Mouse (Mus musculus) liver, embryonic 14.5 days (tissue): ENCODE results near the gene Tgfbr3.

Experiments
- CTCF ChIP-seq: IDR thresholded peaks from 2 replicates; pipeline ENCODE4 v1.5.1; 2016; ENCODE audit warnings: antibody characterized with exemption, low read depth, control low read depth
- EP300 ChIP-seq: IDR thresholded peaks from 2 replicates; pipeline ENCODE4 v1.6.1; 2016; ENCODE audit warnings: antibody characterized with exemption, low read depth

DNA sequence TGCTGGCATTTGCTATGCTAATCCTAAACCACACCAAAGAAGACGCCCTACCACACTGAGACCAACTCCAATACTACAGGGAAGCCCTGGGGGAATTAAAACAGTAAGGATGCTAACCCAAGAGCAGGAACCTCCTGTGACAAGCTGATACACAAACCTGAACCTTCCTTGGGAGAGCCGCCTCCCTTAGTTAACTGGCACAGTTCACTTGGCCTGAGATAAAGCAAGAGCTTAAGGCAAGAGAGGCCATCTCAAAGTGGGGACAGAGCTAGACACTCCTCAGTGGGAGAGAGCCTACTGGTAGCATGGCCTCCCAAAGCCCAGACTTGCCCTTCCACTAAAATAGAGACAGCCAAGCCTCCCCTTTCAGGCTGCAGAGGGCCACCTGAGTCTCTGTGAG, 79.4 kb downstream of the Tgfbr3 start:
- TF ChIP-seq CTCF (no peak), EP300 (no peak)
